Mouse (Mus musculus) urinary bladder, postnatal 36 days (tissue): ENCODE data around the gene Taf1b.
A peak's percentile ranks its signal among the peaks of the same experiment; 100 is the strongest.

ENCODE experiments used
- DNase-seq, 2 experiments: peaks; one replicate each; pipeline ENCODE4 v3.0.0; 2022; ENCODE audit warnings: low spot score in 2 of 2, mixed read lengths in 1 of 2

Taf1b gene

DNA sequence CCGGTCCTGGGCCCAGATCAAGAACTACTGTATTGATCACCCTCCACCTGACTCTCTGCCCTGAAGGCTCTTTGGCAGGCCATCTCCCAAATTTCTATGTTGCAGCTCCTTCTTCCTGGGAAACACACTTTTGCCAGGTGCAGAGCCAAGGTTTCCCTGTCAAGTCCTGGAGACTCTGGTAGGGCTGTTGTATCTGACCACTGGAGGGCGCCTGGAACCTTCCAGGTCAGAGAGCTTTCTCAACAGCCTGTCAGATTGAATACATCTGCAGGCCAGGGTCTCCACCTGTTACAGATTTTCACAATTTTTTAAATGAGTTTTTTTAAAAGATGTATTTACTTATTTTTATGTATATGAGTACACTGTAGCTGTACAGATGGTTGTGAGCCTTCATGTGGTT lies 105.1 kb downstream of the Taf1b start:
- DNase-seq = peak; percentile 46 to 66

DNA sequence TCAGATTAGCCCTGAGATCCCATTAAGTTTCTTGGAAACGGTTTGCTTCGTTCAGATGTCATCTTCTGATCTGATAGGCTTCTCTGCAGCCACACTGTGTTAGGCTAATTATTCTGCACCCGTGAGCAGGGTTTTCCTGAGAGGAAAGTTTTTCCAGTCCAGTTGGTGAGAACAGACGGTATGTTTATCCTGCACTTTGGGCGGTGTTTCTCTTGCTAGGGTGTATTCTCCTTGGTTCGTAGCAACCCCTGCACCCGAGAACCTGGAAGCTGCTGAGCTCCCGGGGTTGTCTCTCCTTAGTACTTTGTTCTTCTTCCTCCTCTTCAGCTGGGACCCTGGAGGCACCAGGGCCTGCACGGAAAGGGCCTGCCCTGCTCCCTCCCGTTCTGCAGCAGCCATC lies 108.0 kb downstream of the Taf1b start:
- DNase-seq = no peak
